Mouse (Mus musculus): ENCODE data around the gene Tfb2m. TPM values are rescaled to one million over a fixed set of nuclear protein-coding genes. Genes with fewer than 3 reads are reported as not detected.
A peak's percentile ranks its signal among the peaks of the same experiment; 100 is the strongest.

Tfb2m gene
- total and polyA plus RNA-seq, 3 experiments: 13.1 to 53.1 (median 48.3) TPM

DNA sequence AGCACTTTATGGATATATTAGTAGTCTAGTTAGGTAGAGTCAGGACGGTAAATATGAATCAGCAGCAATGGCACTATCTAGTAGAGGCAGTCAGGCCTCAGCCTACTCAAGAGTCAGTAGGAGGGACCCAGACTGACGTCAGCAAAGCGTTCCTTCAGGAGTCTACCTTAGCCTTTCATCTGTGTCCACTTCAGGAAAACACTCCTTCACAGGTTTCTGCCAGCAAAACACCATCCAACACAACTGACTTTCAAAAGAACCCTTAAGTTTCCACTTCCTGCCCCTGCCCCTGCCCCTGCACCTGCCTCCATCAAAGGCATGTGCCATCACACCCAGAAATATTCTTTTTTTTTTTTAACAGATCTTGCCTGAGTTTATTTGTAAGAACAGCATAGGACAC lies 26.2 kb downstream of the Tfb2m start:
- Histone ChIP-seq H3K27me3 (replicated peaks) (no peaks in the 10 kb centered on the region), H3K27ac (ENCODE audit: insufficient read depth, low read depth) (no peak overlapping the region), H3K9me3 (replicated peaks; ENCODE audit: low read length) (no peaks in the 10 kb centered on the region), H3K9ac (ENCODE audit: insufficient read depth, low read depth) (no peak overlapping the region), H3K4me3 (replicated peaks in 1 of 3; ENCODE audit: low read depth in 2 of 3, low read length in 2 of 3, poor library complexity in 1 of 3) (no peak overlapping the region), H3K4me2 (ENCODE audit: insufficient read depth, low read depth, poor library complexity, severe bottlenecking) (no peak overlapping the region), H3K79me2 (replicated peaks; ENCODE audit: control insufficient read depth, extremely low read depth, insufficient read depth, poor library complexity, severe bottlenecking) (peaks cover 5% of the 10 kb centered on the region; the same call in 1 of the 2 replicates), H3K4me1 (ENCODE audit: control insufficient read depth in 1 of 2, insufficient read depth in 2 of 2) (peaks cover 4 to 14% of the 10 kb centered on the region in 2 experiments), H3K36me3 (replicated peaks in 1 of 2; ENCODE audit: control insufficient read depth in 1 of 2, insufficient read depth in 1 of 2, low read length in 1 of 2) (no peaks in the 10 kb centered on the region)
- TF ChIP-seq KAT2A (IDR thresholded peaks at IDR 0.05; ENCODE audit: insufficient replicate concordance, low read length) (no peak), JUND (conservative IDR thresholded peaks at IDR 0.05; ENCODE audit: low read depth, low read length) (no peak), IRF4 (IDR thresholded peaks at IDR 0.05; ENCODE audit: low read depth, low read length) (no peak), HCFC1 (IDR thresholded peaks at IDR 0.05; ENCODE audit: low read depth, low read length) (no peak), MEF2A (IDR thresholded peaks at IDR 0.05; ENCODE audit: borderline replicate concordance, low read depth, low read length) (no peak), MAFK (IDR thresholded peaks at IDR 0.05; ENCODE audit: insufficient replicate concordance, low read length) (no peak), ZMIZ1 (IDR thresholded peaks at IDR 0.05; ENCODE audit: low read depth, low read length) (no peak), MYC (IDR thresholded peaks at IDR 0.05; ENCODE audit: low read depth, low read length) (no peak), POLR2A (IDR thresholded peaks at IDR 0.05; ENCODE audit: low read depth, low read length) (no peak), GABPA (IDR thresholded peaks at IDR 0.05; ENCODE audit: insufficient replicate concordance, low read depth, low read length) (no peak), USF1 (IDR thresholded peaks at IDR 0.05; ENCODE audit: low read depth, low read length) (no peak), NRF1 (IDR thresholded peaks at IDR 0.05; ENCODE audit: low read depth, low read length) (no peak), CTCF (conservative IDR thresholded peaks at IDR 0.05 in 1 of 2, IDR thresholded peaks at IDR 0.05 in 1 of 2; ENCODE audit: low read depth in 2 of 2, low read length in 2 of 2) (no peak), MAZ (IDR thresholded peaks at IDR 0.05; ENCODE audit: low read depth, low read length) (no peak), SIN3A (IDR thresholded peaks at IDR 0.05; ENCODE audit: low read length) (no peak), ZKSCAN1 (IDR thresholded peaks at IDR 0.05; ENCODE audit: borderline replicate concordance, low read depth, low read length) (no peak), USF2 (conservative IDR thresholded peaks at IDR 0.05; ENCODE audit: low read depth, low read length) (no peak), CHD2 (IDR thresholded peaks at IDR 0.05; ENCODE audit: low read length) (no peak)
- DNase-seq (ENCODE audit: extremely low read depth): no peak
- dilution Hi-C loops (cut with MboI; ENCODE audit: extremely low pct_ligation_motif_present, extremely low pct_unique_long_range_greater_than_20kb, low sequenced_read_pairs): no loop called here
- in situ Hi-C loops (cut with MboI; ENCODE audit: low pct_ligation_motif_present, low pct_unique_long_range_greater_than_20kb, low sequenced_read_pairs): no loop called here

DNA sequence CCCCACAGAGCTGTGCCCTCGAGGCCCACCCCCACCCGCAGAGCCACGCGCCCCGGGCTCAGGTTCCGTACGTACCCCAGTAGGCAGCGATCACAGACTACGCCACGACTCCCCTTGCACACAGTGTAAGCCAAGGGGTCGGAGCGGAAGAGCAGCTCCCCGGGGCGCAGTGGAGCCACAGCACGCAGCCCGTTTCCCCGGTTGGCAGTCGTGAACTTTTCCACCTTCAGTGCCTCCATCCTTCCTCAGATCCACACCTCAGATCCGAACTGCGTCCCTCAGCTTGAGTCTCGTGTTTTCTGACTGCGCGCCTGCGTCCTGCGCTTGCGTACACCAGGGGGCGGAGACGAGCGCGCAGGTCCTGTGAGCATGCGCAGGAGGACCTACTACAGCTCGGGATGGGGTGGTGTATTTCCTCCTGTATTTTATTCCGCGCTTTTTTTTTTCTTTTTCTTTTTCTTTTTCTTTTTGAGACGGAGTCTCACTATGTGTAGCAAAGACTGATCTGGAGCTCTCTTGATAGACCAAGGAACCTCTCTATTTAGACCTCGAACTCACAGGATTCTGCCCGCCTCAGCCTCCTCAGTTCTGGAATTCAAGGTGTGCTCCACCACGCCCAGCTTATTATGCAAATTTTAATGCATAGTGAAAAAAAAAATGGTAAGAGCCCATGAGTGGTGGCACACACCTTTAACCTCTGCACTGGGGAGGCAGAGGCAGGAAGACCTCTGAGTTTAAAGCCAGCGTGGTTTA lies 28.2 kb downstream of the Tfb2m start, which contains the start of gene Smyd3:
Gene Smyd3, minus strand, starts transcription at position 329 of the 753 bp plus-strand sequence.
- Histone ChIP-seq H3K36me3 (replicated peaks in 1 of 2; ENCODE audit: control insufficient read depth in 1 of 2, insufficient read depth in 1 of 2, low read length in 1 of 2) (peaks cover 0 to 6% of the 10 kb centered on the region in 2 experiments), H3K79me2 (replicated peaks; ENCODE audit: control insufficient read depth, extremely low read depth, insufficient read depth, poor library complexity, severe bottlenecking) (peaks cover 5% of the 10 kb centered on the region; the same call in 1 of the 2 replicates), H3K9ac (ENCODE audit: insufficient read depth, low read depth) (peak within 1 kb of the TSS; percentile 56), H3K4me3 (replicated peaks in 1 of 3; ENCODE audit: low read depth in 2 of 3, low read length in 2 of 3, poor library complexity in 1 of 3) (peak within 1 kb of the TSS; percentile 70 to 94 (median 86)), H3K4me1 (ENCODE audit: control insufficient read depth in 1 of 2, insufficient read depth in 2 of 2) (peaks cover 4 to 14% of the 10 kb centered on the region in 2 experiments), H3K27me3 (replicated peaks) (no peaks in the 10 kb centered on the region), H3K27ac (ENCODE audit: insufficient read depth, low read depth) (peak within 1 kb of the TSS; percentile 8; the same call in 1 of the 2 replicates), H3K9me3 (replicated peaks; ENCODE audit: low read length) (no peaks in the 10 kb centered on the region), H3K4me2 (ENCODE audit: insufficient read depth, low read depth, poor library complexity, severe bottlenecking) (peak within 1 kb of the TSS; percentile 52)
- peak; percentile 88 for DNase-seq (ENCODE audit: extremely low read depth)
- in situ Hi-C loops (cut with MboI; ENCODE audit: low pct_ligation_motif_present, low pct_unique_long_range_greater_than_20kb, low sequenced_read_pairs) (no loop called here), dilution Hi-C loops (cut with MboI; ENCODE audit: extremely low pct_ligation_motif_present, extremely low pct_unique_long_range_greater_than_20kb, low sequenced_read_pairs) (no loop called here)
- TF ChIP-seq MXI1 (IDR thresholded peaks at IDR 0.05; ENCODE audit: low read depth, low read length): peak; percentile 81
- no peak for TF ChIP-seq IRF4 (IDR thresholded peaks at IDR 0.05; ENCODE audit: low read depth, low read length)
- peak; percentile 89 for TF ChIP-seq NELFE (IDR thresholded peaks at IDR 0.05; ENCODE audit: low read depth, low read length)
- no peak for TF ChIP-seq JUN (IDR thresholded peaks at IDR 0.05; ENCODE audit: insufficient read depth, low read depth, low read length)
- TF ChIP-seq CTCF (conservative IDR thresholded peaks at IDR 0.05 in 1 of 2, IDR thresholded peaks at IDR 0.05 in 1 of 2; ENCODE audit: low read depth in 2 of 2, low read length in 2 of 2): peak in 1 of 2 experiments; percentile 37; a peak in 2 of 4 replicates
- peak; percentile 71 for TF ChIP-seq ZMIZ1 (IDR thresholded peaks at IDR 0.05; ENCODE audit: low read depth, low read length)
- TF ChIP-seq HCFC1 (IDR thresholded peaks at IDR 0.05; ENCODE audit: low read depth, low read length): no peak; the same call in 1 of the 2 replicates
- TF ChIP-seq MYC (IDR thresholded peaks at IDR 0.05; ENCODE audit: low read depth, low read length): 0 out of 2 replicates have a peak, but pooled peaks have one; percentile 27
- TF ChIP-seq SMC3 (IDR thresholded peaks at IDR 0.05; ENCODE audit: low read depth, low read length): 0 out of 2 replicates have a peak, but pooled peaks have one; percentile 2
- no peak for TF ChIP-seq CHD2 (IDR thresholded peaks at IDR 0.05; ENCODE audit: low read length)
- peak; percentile 84 for TF ChIP-seq POLR2A (IDR thresholded peaks at IDR 0.05; ENCODE audit: low read depth, low read length)
- TF ChIP-seq ZNF384 (IDR thresholded peaks at IDR 0.05; ENCODE audit: low read depth, low read length): peak; percentile 96
- peak; percentile 16 for TF ChIP-seq MAZ (IDR thresholded peaks at IDR 0.05; ENCODE audit: low read depth, low read length)
- TF ChIP-seq NRF1 (IDR thresholded peaks at IDR 0.05; ENCODE audit: low read depth, low read length): peak; percentile 96
- TF ChIP-seq BHLHE40 (IDR thresholded peaks at IDR 0.05; ENCODE audit: low read depth, low read length): peak; percentile 72
- peak; percentile 75 for TF ChIP-seq MAX (IDR thresholded peaks at IDR 0.05; ENCODE audit: low read length)
- TF ChIP-seq MEF2A (IDR thresholded peaks at IDR 0.05; ENCODE audit: borderline replicate concordance, low read depth, low read length): 0 out of 2 replicates have a peak, but pooled peaks have one; percentile 15
- TF ChIP-seq TBP (conservative IDR thresholded peaks at IDR 0.05; ENCODE audit: low read depth, low read length): 0 out of 2 replicates have a peak, but pooled peaks have one; percentile 30
- peak; percentile 76; the same call in 1 of the 2 replicates for TF ChIP-seq SIN3A (IDR thresholded peaks at IDR 0.05; ENCODE audit: low read length)
- no peak for TF ChIP-seq KAT2A (IDR thresholded peaks at IDR 0.05; ENCODE audit: insufficient replicate concordance, low read length)
- TF ChIP-seq RAD21 (IDR thresholded peaks at IDR 0.05; ENCODE audit: low read depth, low read length): no peak
- TF ChIP-seq UBTF (IDR thresholded peaks at IDR 0.05; ENCODE audit: low read depth, low read length): 0 out of 2 replicates have a peak, but pooled peaks have one; percentile 44

Measured in CH12.LX (cell line).